Mouse (Mus musculus) left cerebral cortex, adult 2 months (tissue): Measurements from ENCODE around the gene Gm3336. TPM values are rescaled to one million over a fixed set of nuclear protein-coding genes. Genes with fewer than 3 reads are reported as not detected.

ENCODE experiments used
- DNase-seq, 2 experiments: peaks; one replicate each; pipeline ENCODE4 v3.0.0; 2021 to 2022; ENCODE audit warnings: low spot score in 2 of 2, mixed read lengths in 1 of 2; ENCODE audit errors: extremely low spot score in 1 of 2
- H3K27ac ChIP-seq: fragments of 200-600 bp; 2 replicates; pipeline ENCODE4 v1.8.1; 2022
- H3K4me3 ChIP-seq: fragments of 200-600 bp; 2 replicates; pipeline ENCODE4 v1.8.1; 2022
- CTCF ChIP-seq: fragments of 200-600 bp; IDR thresholded peaks from 2 replicates; pipeline ENCODE4 v1.8.1; 2022; ENCODE audit warnings: antibody characterized with exemption, mild to moderate bottlenecking, moderate library complexity
- intact Hi-C: fragments of 180-260 bp; cut with DNase I; formaldehyde crosslinking; loops from one replicate; pipeline ENCODE4 v1.15.1; 2025
- total RNA-seq, 2 experiments: library from RNA; stranded (reverse); gene quantifications; 2 replicates each; pipeline ENCODE4 v1.2.3; 2021

The Gm3336 gene
- total RNA-seq, 2 experiments from 2014 or later = not detected

- no peak for TF ChIP-seq CTCF
These were observed 15.1 kb upstream of the Gm3336 start, which contains the start of gene Iqcn for GRCm38 (mm10) chr8:70703287-70703686. Gene Iqcn, plus strand, starts transcription at chr8:70703457.

GRCm38 (mm10) chr8:70708281-70708680, 10.1 kb upstream of the Gm3336 start:
- no peak for DNase-seq
- no peak for TF ChIP-seq CTCF
- Histone ChIP-seq H3K27ac (no peak overlapping the region), H3K4me3 (no peak overlapping the region)
- intact Hi-C loops = no loop called here

More at GRCm38 (mm10) chr8:70703287-70703686, 15.1 kb upstream of the Gm3336 start, which contains the start of gene Iqcn:
- DNase-seq = no peak
- Histone ChIP-seq H3K27ac (peak within 1 kb of the TSS; percentile 4; the same call in 1 of the 2 replicates), H3K4me3 (no peak within 1 kb of the TSS)
- intact Hi-C loops = no loop called here

- intact Hi-C loops = no loop called here
- Histone ChIP-seq H3K4me3 (no peak overlapping the region), H3K27ac (no peak overlapping the region)
- no peak for TF ChIP-seq CTCF
- DNase-seq = no peak
These were observed 8.5 kb upstream of the Gm3336 start for GRCm38 (mm10) chr8:70709794-70710193.

- Histone ChIP-seq H3K27ac (no peak overlapping the region), H3K4me3 (no peak overlapping the region)
- no peak for DNase-seq
- intact Hi-C loops = no loop called here
- no peak for TF ChIP-seq CTCF
These were observed 8.0 kb upstream of the Gm3336 start for GRCm38 (mm10) chr8:70710296-70710695.

GRCm38 (mm10) chr8:70711041-70711440, 7.3 kb upstream of the Gm3336 start:
- no peak overlapping the region for H3K4me3 ChIP-seq
- no peak for TF ChIP-seq CTCF
- intact Hi-C loops = no loop called here

GRCm38 (mm10) chr8:70713991-70714390, 4.4 kb upstream of the Gm3336 start:
- no peak for DNase-seq
- Histone ChIP-seq H3K4me3 (no peak overlapping the region), H3K27ac (no peak overlapping the region)
- intact Hi-C loops = no loop called here
- TF ChIP-seq CTCF = no peak

More at GRCm38 (mm10) chr8:70711041-70711440, 7.3 kb upstream of the Gm3336 start:
- H3K27ac ChIP-seq = no peak overlapping the region
- no peak for DNase-seq

- intact Hi-C loops = no loop called here
- Histone ChIP-seq H3K27ac (no peak overlapping the region), H3K4me3 (no peak overlapping the region)
- TF ChIP-seq CTCF = no peak
- no peak for DNase-seq
These were observed 3.3 kb upstream of the Gm3336 start for GRCm38 (mm10) chr8:70715086-70715485.

GRCm38 (mm10) chr8:70716521-70717400, 1.6 kb upstream of the Gm3336 start:
- no peak for DNase-seq
- intact Hi-C loops = no loop called here
- TF ChIP-seq CTCF = no peak
- Histone ChIP-seq H3K27ac (no peak overlapping the region), H3K4me3 (no peak overlapping the region)

- intact Hi-C loops = loop anchor here (1.0 kb wide), 3 partner anchors 32 to 120 kb away; no protein-coding TSS in a partner anchor
- TF ChIP-seq CTCF = no peak
- Histone ChIP-seq H3K27ac (no peak overlapping the region), H3K4me3 (no peak overlapping the region)
- DNase-seq = no peak
These were observed 1.5 kb downstream of the Gm3336 start for GRCm38 (mm10) chr8:70719796-70720270.

- TF ChIP-seq CTCF = peak; percentile 99
- intact Hi-C loops = loop anchor here (1.0 kb wide), 3 partner anchors 32 to 120 kb away; no protein-coding TSS in a partner anchor
- H3K27ac ChIP-seq = no peak overlapping the region
- no peak overlapping the region for H3K4me3 ChIP-seq
- peak; percentile 69 to 86 for DNase-seq
These were observed 2.4 kb downstream of the Gm3336 start for GRCm38 (mm10) chr8:70720739-70721138.

- TF ChIP-seq CTCF = no peak
- DNase-seq = no peak
- no peak overlapping the region for H3K27ac ChIP-seq
- no peak overlapping the region for H3K4me3 ChIP-seq
- intact Hi-C loops = no loop called here
These were observed 3.3 kb downstream of the Gm3336 start for GRCm38 (mm10) chr8:70721601-70722000.

- no peak for DNase-seq
- Histone ChIP-seq H3K4me3 (no peak within 1 kb of the TSS), H3K27ac (no peak within 1 kb of the TSS)
- intact Hi-C loops = no loop called here
- TF ChIP-seq CTCF = no peak
These were observed 5.3 kb downstream of the Gm3336 start, which contains the start of gene Pde4c for GRCm38 (mm10) chr8:70723486-70724210. Gene Pde4c, plus strand, starts transcription at chr8:70723720.
